Mouse (Mus musculus): Measurements from ENCODE around the gene Tsc22d3.
A peak's percentile ranks its signal among the peaks of the same experiment; 100 is the strongest.
"Not testable (repeated sequence)": the region's sequence is repeated elsewhere in the genome, so short reads cannot be mapped to it uniquely, and the experiment has no call there.

Tsc22d3 gene

GRCm38 (mm10) chrX:140565759-140566158 is 34.7 kb downstream of the Tsc22d3 start:
- DNase-seq (ENCODE audit: low spot score): no peak

GRCm38 (mm10) chrX:140565212-140565611 is 35.2 kb downstream of the Tsc22d3 start:
- DNase-seq (ENCODE audit: low spot score): no peak

GRCm38 (mm10) chrX:140564777-140565176 is 35.7 kb downstream of the Tsc22d3 start:
- no peak for DNase-seq (ENCODE audit: low spot score)

GRCm38 (mm10) chrX:140558176-140558844 is 42.1 kb downstream of the Tsc22d3 start:
- no peak for DNase-seq (ENCODE audit: low spot score)

- no peak for DNase-seq (ENCODE audit: low spot score)
These were observed 44.5 kb downstream of the Tsc22d3 start for GRCm38 (mm10) chrX:140555965-140556364.

GRCm38 (mm10) chrX:140555423-140555822 is 45.0 kb downstream of the Tsc22d3 start:
- DNase-seq (ENCODE audit: low spot score): no peak

GRCm38 (mm10) chrX:140547660-140548419 is 52.6 kb downstream of the Tsc22d3 start:
- DNase-seq (ENCODE audit: low spot score): no peak

- peak; percentile 73 for DNase-seq (ENCODE audit: low spot score)
These were observed 55.7 kb downstream of the Tsc22d3 start for GRCm38 (mm10) chrX:140544737-140545136.

- peak; percentile 72 for DNase-seq (ENCODE audit: low spot score)
These were observed 57.4 kb downstream of the Tsc22d3 start for GRCm38 (mm10) chrX:140542938-140543673.

- peak; percentile 65 for DNase-seq (ENCODE audit: low spot score)
These were observed 58.0 kb downstream of the Tsc22d3 start for GRCm38 (mm10) chrX:140542474-140542845.

- DNase-seq (ENCODE audit: low spot score): peak; percentile 37
These were observed 58.6 kb downstream of the Tsc22d3 start for GRCm38 (mm10) chrX:140541711-140542473.

GRCm38 (mm10) chrX:140540500-140541114 is 59.9 kb downstream of the Tsc22d3 start:
- DNase-seq (ENCODE audit: low spot score): no peak

- DNase-seq (ENCODE audit: low spot score): not testable (repeated sequence)
These were observed 60.6 kb downstream of the Tsc22d3 start for GRCm38 (mm10) chrX:140539831-140540230.

GRCm38 (mm10) chrX:140539111-140539680 is 61.3 kb downstream of the Tsc22d3 start:
- DNase-seq (ENCODE audit: low spot score): no peak

- DNase-seq (ENCODE audit: low spot score): no peak
These were observed 61.8 kb downstream of the Tsc22d3 start for GRCm38 (mm10) chrX:140538649-140539048.

GRCm38 (mm10) chrX:140537662-140538061 is 62.8 kb downstream of the Tsc22d3 start:
- no peak for DNase-seq (ENCODE audit: low spot score)

GRCm38 (mm10) chrX:140535487-140535886 is 65.0 kb downstream of the Tsc22d3 start:
- no peak for DNase-seq (ENCODE audit: low spot score)

GRCm38 (mm10) chrX:140534306-140534705 is 66.2 kb downstream of the Tsc22d3 start:
- no peak for DNase-seq (ENCODE audit: low spot score)

GRCm38 (mm10) chrX:140532325-140532724 is 68.1 kb downstream of the Tsc22d3 start:
- no peak for DNase-seq (ENCODE audit: low spot score)

GRCm38 (mm10) chrX:140531356-140531755 is 69.1 kb downstream of the Tsc22d3 start:
- no peak for DNase-seq (ENCODE audit: low spot score)

- DNase-seq (ENCODE audit: low spot score): no peak
These were observed 69.8 kb downstream of the Tsc22d3 start for GRCm38 (mm10) chrX:140530632-140531031.

Measured in retina, embryonic 14.5 days (tissue).